Mouse (Mus musculus): ENCODE results near the gene Prdm9. TPM values are rescaled to one million over a fixed set of nuclear protein-coding genes. Genes with fewer than 3 reads are reported as not detected.
"Not testable (repeated sequence)": the region's sequence is repeated elsewhere in the genome, so short reads cannot be mapped to it uniquely, and the experiment has no call there.

Prdm9 gene
- total RNA-seq, 2 experiments from 2014 or later, result 2.9 TPM

GRCm38 (mm10) chr17:15559946-15560345, 4.2 kb downstream of the Prdm9 start:
- intact Hi-C loops (cut with DNase I), result no loop called here
- no peak overlapping the region for H3K27ac ChIP-seq
- no peak for DNase-seq
- no peak for TF ChIP-seq CTCF (IDR thresholded peaks at IDR 0.05)
- H3K4me3 ChIP-seq, result no peak overlapping the region

GRCm38 (mm10) chr17:15549713-15550112, 14.4 kb downstream of the Prdm9 start:
- no peak for DNase-seq
- intact Hi-C loops (cut with DNase I), result no loop called here
- no peak overlapping the region for H3K27ac ChIP-seq
- no peak for TF ChIP-seq CTCF (IDR thresholded peaks at IDR 0.05)
- no peak overlapping the region for H3K4me3 ChIP-seq

GRCm38 (mm10) chr17:15546440-15546839, 17.7 kb downstream of the Prdm9 start:
- intact Hi-C loops (cut with DNase I), result no loop called here
- Histone ChIP-seq H3K27ac (no peak overlapping the region), H3K4me3 (no peak overlapping the region)
- no peak for DNase-seq
- no peak for TF ChIP-seq CTCF (IDR thresholded peaks at IDR 0.05)

- H3K4me3 ChIP-seq; DNase-seq; H3K27ac ChIP-seq; intact Hi-C loops (cut with DNase I): not testable (repeated sequence)
These were observed 20.3 kb downstream of the Prdm9 start for GRCm38 (mm10) chr17:15543868-15544267.

GRCm38 (mm10) chr17:15540309-15540708, 23.8 kb downstream of the Prdm9 start:
- H3K27ac ChIP-seq, result no peak overlapping the region
- no peak for DNase-seq
- intact Hi-C loops (cut with DNase I), result no loop called here
- no peak overlapping the region for H3K4me3 ChIP-seq
- TF ChIP-seq CTCF (IDR thresholded peaks at IDR 0.05), result no peak

- DNase-seq, result peak; percentile 24
- intact Hi-C loops (cut with DNase I), result no loop called here
- H3K27ac ChIP-seq, result 0 out of 2 replicates have a peak overlapping the region, but pooled peaks have one; percentile 16
- no peak for TF ChIP-seq CTCF (IDR thresholded peaks at IDR 0.05)
- peak overlapping the region; percentile 69 for H3K4me3 ChIP-seq
These were observed 27.7 kb downstream of the Prdm9 start for GRCm38 (mm10) chr17:15536457-15536904.

- Histone ChIP-seq H3K4me3 (peak overlapping the region; percentile 69), H3K27ac (no peak overlapping the region)
- TF ChIP-seq CTCF (IDR thresholded peaks at IDR 0.05), result no peak
- no peak for DNase-seq
- intact Hi-C loops (cut with DNase I), result no loop called here
These were observed 28.2 kb downstream of the Prdm9 start for GRCm38 (mm10) chr17:15535943-15536342.

- Histone ChIP-seq H3K27ac (no peak overlapping the region), H3K4me3 (peak overlapping the region; percentile 69)
- intact Hi-C loops (cut with DNase I), result no loop called here
These were observed 28.9 kb downstream of the Prdm9 start for GRCm38 (mm10) chr17:15535162-15535800.

GRCm38 (mm10) chr17:15530141-15530540, 34.0 kb downstream of the Prdm9 start:
- intact Hi-C loops (cut with DNase I), result no loop called here
- Histone ChIP-seq H3K27ac (no peak overlapping the region), H3K4me3 (no peak overlapping the region)
- TF ChIP-seq CTCF (IDR thresholded peaks at IDR 0.05), result peak; percentile 46
- DNase-seq, result peak; percentile 31

More at GRCm38 (mm10) chr17:15535162-15535800, 28.9 kb downstream of the Prdm9 start:
- TF ChIP-seq CTCF (IDR thresholded peaks at IDR 0.05), result no peak
- no peak for DNase-seq

- Histone ChIP-seq H3K27ac (no peak overlapping the region), H3K4me3 (no peak overlapping the region)
- intact Hi-C loops (cut with DNase I), result loop anchor here (2.0 kb wide), 1 partner anchor 34 kb away; no protein-coding TSS in a partner anchor
- DNase-seq, result no peak
- no peak for TF ChIP-seq CTCF (IDR thresholded peaks at IDR 0.05)
These were observed 35.3 kb downstream of the Prdm9 start for GRCm38 (mm10) chr17:15528887-15529286.

- TF ChIP-seq CTCF (IDR thresholded peaks at IDR 0.05), result no peak
- Histone ChIP-seq H3K27ac (peak overlapping the region; percentile 80), H3K4me3 (peak overlapping the region; percentile 90)
- intact Hi-C loops (cut with DNase I), result loop anchor here (2.0 kb wide), 1 partner anchor 35 kb away; no protein-coding TSS in a partner anchor
- DNase-seq, result no peak
These were observed 36.4 kb downstream of the Prdm9 start for GRCm38 (mm10) chr17:15527811-15528136.

GRCm38 (mm10) chr17:15526986-15527810, 37.0 kb downstream of the Prdm9 start, which contains the start of gene Pdcd2:
Pdcd2 (minus strand) TSS chr17:15527301.
- peak; percentile 31 for TF ChIP-seq CTCF (IDR thresholded peaks at IDR 0.05)

GRCm38 (mm10) chr17:15526304-15526703, 37.9 kb downstream of the Prdm9 start:
- H3K27ac ChIP-seq, result peak overlapping the region; percentile 80
- intact Hi-C loops (cut with DNase I), result no loop called here
- peak overlapping the region; percentile 90 for H3K4me3 ChIP-seq
- TF ChIP-seq CTCF (IDR thresholded peaks at IDR 0.05), result no peak
- no peak for DNase-seq

More at GRCm38 (mm10) chr17:15526986-15527810, 37.0 kb downstream of the Prdm9 start, which contains the start of gene Pdcd2:
- Histone ChIP-seq H3K27ac (peak within 1 kb of the TSS; percentile 80), H3K4me3 (peak within 1 kb of the TSS; percentile 90)
- peak; percentile 97 for DNase-seq
- intact Hi-C loops (cut with DNase I), result no loop called here

All from gastrocnemius, adult 2 months (tissue).